Mouse (Mus musculus) urinary bladder, postnatal 10 days (tissue): ENCODE results near the gene Cyb561d2.
A peak's percentile ranks its signal among the peaks of the same experiment; 100 is the strongest.

Experiments used
- DNase-seq: peaks from one replicate; pipeline ENCODE4 v3.0.0; 2022; ENCODE audit warnings: low spot score

The Cyb561d2 gene

DNA sequence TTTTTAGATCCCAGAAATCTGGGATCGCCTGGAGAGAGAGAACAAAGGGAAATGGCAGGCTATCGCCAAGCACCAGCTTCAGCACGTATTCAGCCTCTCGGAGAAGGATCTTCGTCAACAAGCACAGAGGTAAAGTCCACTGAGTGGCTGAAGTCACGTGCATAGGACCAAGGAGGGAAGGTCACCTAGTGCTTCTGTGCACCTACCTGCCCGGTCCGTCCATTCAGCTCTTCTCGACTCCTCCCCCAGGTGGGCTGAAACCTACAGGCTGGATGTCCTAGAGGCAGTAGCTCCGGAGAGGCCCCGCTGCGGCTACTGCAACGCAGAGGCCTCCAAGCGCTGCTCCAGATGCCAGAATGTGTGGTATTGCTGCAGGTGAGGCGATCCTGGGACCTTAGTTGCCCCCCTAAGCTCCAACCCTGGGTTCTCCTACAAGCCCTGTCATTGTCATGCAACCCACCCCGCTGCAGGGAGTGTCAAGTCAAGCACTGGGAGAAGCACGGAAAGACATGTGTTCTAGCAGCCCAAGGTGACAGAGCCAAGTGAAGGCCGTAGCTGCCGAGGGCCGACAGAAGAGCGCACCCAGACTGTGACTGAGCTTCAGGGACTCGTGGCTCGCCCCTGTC lies 8.6 kb upstream of the Cyb561d2 start:
- no peak for DNase-seq

DNA sequence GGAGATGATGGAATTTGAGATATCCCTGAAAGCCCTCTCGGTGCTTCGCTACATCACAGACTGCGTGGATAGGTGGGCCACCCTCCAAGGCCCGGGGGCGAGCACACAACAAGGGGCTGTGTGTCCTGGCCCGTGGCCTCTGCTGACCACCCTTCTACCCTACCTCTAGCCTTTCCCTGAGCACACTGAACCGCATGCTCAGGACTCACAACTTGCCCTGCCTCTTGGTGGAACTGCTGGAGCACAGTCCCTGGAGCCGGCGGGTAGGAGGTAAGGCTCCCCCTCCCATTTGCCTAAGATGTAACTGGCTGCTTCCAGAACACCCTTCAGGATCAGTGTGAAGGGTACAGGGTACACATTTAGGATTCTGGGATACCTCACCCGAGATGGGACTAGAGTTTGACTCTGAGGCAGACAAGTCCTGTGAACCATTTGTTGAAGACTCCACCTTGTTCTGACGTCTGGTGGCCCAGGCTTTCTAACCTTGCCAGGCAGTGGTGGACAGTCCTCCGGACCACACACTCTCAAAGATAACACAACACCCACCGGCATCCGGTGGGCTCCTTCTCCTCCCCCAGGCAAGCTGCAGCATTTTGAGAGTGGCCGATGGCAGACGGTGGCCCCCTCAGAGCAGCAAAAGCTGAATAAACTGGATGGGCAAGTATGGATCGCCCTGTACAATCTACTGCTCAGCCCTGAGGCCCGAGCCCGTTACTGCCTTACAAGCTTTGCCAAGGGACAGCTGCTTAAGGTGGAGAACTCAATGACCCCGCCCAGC lies 7.5 kb upstream of the Cyb561d2 start:
- no peak for DNase-seq

DNA sequence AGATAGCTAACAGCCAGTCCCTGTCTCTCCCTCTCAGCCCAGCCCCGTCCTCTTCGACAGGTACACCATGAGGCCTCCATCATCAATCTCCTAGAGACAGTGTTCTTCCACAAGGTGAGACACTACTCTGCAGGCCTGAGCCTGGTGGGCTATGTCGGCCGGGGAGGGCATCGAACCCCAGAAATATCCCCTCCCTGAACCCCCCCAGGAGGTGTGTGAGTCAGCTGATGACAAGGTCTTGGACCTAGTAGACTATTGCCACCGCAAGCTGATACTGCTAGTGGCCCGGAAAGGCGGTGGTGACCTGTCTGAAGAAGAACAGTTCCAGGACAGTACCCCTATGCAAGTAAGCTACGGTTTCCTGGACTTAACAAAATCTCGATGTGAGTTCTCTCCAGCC lies 6.8 kb upstream of the Cyb561d2 start:
- DNase-seq = no peak

DNA sequence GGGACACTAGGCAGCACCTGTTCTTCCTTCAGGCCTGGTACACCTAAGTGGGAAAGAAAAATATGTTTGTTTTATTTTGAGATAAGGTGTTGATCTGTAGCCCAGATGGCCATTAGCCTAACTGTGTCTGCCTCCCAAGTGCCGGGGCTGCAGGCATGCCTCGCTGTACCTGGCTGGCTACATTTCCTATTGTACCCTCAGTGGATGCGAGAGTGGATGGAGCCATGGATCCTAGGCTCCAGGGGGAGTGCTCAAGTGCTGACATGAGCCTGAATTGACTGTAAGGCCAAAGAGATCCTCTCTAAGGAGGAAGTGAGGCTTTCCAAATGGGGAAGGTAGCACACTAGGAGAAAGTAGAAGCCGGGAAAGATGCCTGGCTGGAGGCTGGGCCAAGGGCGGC lies 6.0 kb upstream of the Cyb561d2 start:
- no peak for DNase-seq

DNA sequence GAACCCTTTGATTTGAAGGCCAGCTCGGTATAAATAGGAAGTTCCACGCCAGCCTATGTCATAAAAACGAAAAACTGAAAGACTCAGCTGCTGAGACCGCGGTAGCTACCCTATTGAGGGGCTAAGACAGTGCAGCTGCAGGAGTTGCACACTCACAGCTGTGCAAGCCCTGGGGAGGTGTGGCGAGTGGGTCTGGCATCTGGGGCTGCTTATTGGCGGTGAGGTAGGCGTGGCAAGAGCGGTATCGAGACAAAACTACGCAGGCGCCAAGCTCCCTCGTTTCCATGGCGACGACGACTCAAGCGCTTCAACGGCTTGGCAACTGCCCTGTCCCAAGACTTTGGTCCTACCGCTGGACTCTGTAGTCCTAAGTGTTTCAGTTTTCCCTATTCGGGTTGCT lies 5.0 kb upstream of the Cyb561d2 start, which contains the start of gene Zmynd10:
Gene Zmynd10 (plus strand): TSS at position 273 of the 400 bp plus-strand sequence.
- no peak for DNase-seq

DNA sequence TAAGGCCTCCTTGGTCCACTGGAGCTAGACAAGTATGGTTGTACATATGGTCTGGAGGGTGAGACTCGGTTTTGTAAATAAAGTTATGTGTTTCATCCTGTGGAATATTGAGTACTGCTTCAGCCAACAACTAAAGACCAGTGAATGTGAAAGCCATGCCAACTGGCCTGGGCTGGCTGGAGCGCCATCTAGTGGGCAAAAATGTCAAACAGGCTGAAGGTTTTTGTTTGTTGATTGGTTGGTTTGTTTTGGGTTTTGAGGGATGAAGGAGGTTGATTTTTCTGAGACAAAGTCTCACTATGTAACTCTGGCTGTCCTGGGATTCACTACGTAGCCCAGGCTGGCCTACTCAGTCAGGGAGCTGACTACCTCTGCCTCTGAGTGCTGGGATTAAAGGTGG lies 3.6 kb upstream of the Cyb561d2 start:
- DNase-seq = no peak

DNA sequence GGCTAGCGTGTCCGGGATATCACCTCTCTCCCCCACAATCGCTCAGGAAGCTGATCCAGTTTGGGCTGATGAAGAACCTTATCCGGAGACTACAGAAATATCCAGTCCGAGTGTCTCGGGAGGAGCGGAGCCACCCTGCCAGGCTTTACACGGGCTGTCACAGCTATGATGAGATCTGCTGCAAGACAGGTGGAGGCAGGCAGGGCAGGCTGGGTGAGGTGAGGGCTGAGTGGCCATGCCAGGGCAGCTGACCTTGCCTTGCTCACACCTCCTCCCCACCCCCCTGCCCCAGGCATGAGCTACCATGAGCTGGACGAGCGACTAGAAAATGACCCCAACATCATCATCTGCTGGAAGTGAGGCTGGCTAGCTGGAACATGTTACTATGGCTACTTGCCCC lies 3.2 kb upstream of the Cyb561d2 start:
- no peak for DNase-seq

DNA sequence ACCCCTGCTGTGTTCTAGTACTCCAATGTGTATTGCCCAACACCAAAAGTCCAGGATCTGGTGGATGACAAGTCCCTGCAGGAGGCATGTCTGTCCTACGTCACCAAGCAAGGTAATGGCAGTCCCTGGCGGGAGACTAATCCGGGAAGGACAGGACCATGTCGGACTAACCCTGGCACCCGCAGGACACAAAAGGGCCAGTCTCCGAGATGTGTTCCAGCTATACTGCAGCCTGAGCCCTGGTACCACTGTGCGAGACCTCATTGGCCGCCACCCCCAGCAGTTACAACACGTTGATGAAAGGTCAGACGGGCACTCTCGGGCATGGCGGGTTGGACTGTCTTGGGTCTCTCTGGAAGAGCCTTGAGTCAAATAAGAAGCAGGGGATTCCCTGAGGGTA lies 2.7 kb upstream of the Cyb561d2 start:
- DNase-seq = no peak

DNA sequence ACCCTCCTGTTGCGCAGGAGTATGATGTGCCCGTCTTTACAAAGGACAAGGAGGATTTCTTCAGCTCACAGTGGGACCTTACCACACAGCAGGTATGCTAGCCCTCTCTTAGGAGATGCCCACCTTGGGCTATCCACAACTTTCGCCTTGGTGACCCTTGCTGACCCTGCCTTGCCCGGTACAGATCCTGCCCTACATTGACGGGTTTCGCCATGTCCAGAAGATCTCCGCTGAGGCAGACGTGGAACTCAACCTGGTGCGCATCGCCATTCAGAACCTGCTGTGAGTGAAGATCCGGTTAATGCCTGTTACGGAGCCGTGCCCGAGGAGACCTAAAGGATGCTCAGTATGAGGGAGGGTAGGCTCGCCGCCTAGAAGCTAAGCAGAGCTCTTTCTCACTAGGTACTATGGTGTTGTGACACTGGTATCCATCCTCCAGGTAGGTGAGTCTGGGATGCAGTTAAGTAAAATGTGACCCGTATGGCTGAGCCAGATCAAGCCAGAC lies 2.3 kb upstream of the Cyb561d2 start:
- no peak for DNase-seq

DNA sequence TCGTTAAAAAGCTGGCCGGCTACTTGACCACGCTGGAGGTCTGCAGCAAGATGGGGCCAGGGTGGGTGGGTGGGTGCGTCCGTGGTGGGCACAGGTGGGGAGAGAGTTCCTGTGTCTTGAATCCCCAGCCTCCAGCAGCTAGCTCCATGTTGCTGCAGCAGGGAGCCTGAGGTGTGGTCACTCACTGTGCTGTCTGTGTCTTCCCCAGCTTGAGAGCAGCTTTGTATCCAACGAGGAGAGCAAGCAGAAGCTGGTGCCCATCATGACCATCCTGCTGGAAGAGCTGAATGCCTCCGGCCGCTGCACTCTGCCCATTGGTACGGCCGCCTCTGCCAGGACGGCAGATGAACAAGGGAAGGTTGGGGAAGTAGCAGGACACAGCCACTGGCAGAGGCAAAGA lies 1.3 kb upstream of the Cyb561d2 start:
- no peak for DNase-seq

DNA sequence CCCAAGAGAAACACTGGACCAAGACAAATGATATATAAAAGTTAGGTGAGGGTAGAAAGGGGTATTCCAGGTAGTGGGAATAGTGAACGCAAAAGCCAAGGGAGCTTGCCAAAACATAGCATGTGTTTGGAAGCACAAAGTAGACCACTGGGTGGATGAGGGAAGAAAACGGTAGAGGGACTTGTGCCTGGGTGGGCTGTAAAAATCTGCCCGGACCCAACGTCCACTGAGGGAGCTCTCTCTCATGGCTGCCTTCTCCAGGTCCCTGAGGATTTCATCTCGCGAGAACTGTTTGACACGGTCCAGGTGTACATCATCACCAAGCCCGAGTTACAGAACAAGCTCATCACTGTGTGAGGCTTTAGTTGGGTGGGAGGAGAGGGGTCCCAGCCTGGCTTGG lies 728 bp upstream of the Cyb561d2 start:
- DNase-seq = no peak

DNA sequence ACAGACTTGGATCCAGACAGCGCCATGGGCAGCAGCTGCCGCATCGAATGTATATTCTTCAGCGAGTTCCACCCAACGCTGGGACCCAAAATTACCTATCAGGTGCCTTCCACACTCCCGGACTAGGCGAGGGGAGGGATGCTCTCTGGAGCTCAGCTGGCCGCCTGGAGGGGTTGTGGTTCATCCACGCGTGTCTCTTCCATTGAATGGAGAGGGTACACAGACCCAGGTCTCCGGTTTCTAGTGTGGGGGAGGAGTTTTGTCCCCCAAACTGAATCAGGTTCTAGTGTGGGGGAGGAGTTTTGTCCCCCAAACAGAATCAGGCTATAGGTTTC lies 326 bp upstream of the Cyb561d2 start:
- DNase-seq = no peak

DNA sequence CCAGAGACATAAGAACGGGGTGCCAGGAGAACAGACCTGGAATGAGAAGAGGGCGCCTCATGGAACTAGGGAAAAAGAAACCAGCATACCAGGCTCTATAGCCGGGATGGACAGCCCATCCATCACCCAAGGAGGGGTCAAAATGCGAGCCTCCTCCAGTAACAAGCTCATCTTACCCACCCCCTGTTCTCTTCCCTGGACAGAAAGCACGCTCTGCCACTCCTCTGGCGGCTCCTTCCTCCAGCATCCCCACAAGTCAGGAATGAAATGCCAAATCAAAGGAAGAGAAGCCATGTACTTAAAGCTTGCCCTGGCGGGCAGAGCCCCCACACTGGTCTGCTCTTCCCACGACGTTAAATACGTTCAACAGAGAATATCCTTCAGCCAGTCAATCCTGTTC lies 988 bp downstream of the Cyb561d2 start:
- DNase-seq = no peak

DNA sequence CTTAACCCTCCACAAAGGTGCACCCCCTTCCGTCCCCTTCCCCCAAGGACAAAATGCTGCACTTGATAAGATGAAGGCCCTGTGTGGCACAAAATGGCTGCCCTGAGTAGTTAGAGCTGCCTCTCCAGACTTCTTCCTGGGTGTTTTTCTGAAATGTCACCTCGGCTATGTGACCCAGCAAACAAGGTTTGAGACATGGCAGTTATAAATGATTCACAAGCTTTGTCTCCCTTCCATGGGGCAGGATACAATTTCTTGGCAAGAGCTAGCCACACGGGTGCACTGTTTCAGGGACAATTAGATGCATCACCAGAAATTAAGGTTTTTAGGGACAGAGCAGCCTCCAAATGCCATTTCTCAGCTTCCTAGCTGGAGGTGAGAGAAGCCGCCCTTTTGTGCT lies 1.6 kb downstream of the Cyb561d2 start:
- no peak for DNase-seq

DNA sequence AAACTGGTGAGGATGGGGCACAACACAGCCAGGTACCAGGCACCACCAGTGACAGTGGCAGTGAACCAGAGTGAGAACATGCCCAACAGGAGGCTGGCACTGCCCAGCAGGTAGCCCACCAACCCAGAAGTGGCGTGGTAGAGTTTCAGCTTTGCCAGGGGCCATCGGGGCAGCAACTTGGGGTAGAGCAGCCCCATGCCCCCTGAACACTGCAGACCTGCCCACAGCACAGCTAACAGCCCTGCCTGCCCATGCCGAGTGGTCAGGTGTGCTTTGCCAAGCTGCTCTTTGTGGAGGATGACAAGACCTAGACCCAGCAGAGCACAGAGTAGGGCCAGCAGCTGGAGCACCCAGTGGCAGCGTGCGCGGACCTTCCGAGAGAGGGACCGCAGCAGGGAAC lies 2.1 kb downstream of the Cyb561d2 start:
- DNase-seq = no peak

DNA sequence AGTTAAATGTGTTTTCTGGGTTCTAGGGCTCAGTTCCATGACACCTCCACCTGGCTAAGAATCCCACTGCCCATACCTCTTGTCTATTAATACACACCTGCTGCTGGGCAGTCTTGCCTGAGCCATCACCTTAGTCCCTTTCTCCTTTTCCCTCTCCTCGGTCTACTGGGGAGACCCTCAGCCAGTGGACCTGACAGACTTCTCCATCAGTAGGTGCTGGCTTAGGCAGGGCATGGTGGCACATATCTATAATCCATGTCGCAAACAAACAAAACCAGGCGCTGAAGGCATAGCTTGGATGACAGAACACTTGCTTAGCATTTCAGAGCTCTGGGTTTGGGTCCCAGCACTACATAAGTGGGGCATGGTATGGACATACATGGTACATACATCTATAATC lies 3.3 kb downstream of the Cyb561d2 start:
- DNase-seq = no peak

DNA sequence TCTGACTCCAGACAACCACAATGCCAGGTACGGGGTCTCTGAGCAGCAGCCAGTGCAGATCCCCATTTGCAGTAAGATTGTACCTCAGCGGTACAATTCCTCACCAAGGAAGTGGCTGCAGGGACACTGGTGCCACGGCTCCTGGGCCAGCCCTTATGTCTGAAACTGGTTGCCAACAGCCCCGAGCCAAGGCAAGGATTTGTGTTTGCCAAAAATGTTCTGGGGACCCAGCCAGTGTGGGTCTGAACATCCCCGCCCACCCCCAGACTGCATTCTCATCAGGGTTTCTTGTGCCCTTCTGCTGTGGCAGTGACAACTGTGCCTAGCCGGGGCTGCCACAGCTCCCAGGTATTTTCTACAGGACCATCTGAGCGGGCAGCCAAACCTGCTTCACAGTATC lies 3.8 kb downstream of the Cyb561d2 start:
- DNase-seq = no peak

DNA sequence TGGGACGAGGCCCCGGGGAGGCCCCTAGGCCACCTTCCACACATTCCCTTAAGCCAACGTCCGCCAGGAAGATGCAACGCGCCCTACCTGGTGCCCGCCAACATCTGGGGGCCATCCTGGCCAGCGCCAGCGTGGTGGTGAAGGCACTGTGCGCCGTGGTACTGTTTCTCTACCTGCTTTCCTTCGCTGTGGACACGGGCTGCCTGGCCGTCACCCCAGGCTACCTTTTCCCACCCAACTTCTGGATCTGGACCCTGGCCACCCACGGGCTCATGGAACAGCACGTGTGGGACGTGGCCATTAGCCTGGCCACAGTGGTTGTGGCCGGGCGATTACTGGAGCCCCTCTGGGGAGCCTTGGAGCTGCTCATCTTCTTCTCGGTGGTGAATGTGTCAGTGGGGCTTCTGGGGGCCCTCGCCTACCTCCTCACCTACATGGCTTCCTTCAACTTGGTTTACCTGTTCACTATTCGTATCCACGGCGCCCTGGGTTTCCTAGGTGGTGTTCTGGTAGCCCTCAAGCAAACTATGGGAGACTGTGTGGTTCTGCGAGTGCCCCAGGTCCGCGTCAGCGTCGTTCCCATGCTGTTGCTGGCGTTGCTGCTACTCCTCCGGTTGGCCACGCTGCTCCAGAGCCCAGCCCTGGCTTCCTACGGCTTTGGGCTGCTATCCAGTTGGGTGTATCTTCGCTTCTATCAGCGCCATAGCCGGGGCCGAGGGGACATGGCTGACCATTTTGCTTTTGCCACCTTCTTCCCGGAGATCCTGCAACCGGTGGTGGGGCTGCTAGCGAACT lies 7.4 kb downstream of the Cyb561d2 start:
- DNase-seq = no peak

DNA sequence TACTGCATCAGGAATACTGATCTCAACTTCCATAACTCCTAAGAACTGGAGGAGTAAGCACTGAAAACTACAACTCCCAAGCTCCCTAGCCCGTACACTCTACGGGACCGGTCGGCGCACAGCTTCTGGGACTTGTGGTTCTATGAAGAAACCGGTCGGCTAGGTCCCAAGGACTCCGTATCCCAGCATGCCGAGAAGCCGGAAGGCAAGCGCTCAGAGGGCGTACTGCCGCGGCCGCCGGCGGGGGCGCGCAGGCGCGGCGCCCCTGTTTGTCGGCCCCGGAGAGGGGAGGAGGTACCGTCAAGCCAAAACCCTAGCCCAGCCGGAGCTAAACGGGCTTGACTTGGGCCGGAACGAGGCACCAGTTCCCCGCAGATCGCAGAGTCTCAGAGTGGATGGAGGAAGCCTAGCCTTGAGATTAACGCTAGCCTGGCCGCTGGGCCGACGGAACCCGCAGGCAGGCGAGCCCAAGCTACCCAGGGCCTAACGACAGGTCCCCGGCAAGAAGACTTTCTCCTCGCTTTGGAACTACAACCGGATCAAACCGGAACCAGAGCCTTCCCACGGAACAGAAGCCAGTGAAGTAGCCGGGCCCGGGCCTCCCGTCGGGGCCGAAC lies 8.1 kb downstream of the Cyb561d2 start, which contains the start of gene Tmem115:
Gene Tmem115 (plus strand): TSS at position 155 of the 617 bp plus-strand sequence.
- peak; percentile 62 for DNase-seq

DNA sequence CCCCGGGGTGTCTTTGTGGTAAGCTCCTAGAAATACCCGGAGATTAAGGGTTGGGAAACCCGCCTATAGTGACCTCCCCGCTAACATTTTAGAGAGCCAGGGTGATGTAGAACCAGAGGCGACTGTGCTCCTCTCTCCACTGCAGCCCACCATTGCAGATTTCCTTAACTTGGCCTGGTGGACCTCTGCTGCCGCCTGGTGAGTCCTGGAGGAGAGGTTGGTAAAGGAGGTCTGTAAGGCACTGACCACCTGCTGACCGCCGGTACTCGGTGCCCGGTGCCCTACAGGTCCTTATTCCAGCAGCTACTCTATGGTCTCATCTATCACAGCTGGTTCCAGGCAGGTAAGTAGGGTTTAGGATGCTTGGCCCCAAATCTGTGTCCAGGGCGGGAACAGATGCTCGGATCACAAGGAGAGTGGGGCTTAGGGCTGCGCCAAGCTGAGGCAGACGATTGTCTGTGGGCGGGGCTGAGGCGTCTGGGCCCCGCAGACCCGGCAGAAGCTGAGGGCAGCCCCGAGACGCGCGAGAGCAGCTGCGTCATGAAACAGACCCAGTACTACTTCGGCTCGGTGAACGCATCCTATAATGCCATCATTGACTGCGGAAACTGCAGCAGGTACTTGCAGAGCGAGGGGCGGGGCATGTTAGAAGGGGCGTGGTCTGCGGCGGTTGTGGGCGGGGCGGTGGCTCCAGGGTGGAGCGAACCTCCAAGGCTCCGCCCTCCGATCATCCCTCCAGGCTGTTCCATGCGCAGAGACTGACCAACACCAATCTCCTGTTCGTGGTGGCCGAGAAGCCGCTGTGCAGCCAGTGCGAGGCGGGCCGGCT lies 15.6 kb downstream of the Cyb561d2 start:
- no peak for DNase-seq

DNA sequence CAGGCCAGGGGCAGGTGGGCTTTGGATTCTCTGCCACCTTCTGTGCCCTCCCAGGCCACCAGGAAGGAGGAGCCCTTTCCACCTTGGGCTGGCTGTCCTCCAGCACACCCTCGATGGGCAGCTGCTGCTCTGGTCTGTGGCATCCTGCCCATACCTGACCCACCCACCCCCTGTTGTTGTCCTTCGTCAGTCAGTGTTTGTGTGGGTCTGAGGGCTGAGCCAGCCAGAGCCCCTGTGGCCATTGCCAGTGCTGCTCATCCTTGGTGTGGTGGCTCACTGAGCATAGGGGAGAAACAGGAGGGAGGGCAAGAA lies 19.6 kb downstream of the Cyb561d2 start:
- DNase-seq = no peak
